Mouse (Mus musculus): ENCODE data around the gene Tat.

GRCm38 (mm10) chr8:110022081-110022480, 31.8 kb downstream of the Tat start:
- TF ChIP-seq EP300 (IDR thresholded peaks at IDR 0.05; ENCODE audit: low read length): no peak
- TF ChIP-seq CTCF (conservative IDR thresholded peaks at IDR 0.05 in 1 of 2, IDR thresholded peaks at IDR 0.05 in 1 of 2; ENCODE audit: low read depth in 2 of 2, low read length in 2 of 2): no peak
- TF ChIP-seq MEF2A (IDR thresholded peaks at IDR 0.05; ENCODE audit: borderline replicate concordance, low read depth, low read length): no peak
- TF ChIP-seq POLR2A (IDR thresholded peaks at IDR 0.05; ENCODE audit: low read depth, low read length): no peak
- no peak for TF ChIP-seq MAFK (IDR thresholded peaks at IDR 0.05; ENCODE audit: insufficient replicate concordance, low read length)
- no peak for TF ChIP-seq TCF12 (IDR thresholded peaks at IDR 0.05; ENCODE audit: low read depth, low read length)
- TF ChIP-seq UBTF (IDR thresholded peaks at IDR 0.05; ENCODE audit: low read depth, low read length): no peak
- no peak for TF ChIP-seq POLR2AphosphoS2 (IDR thresholded peaks at IDR 0.05; ENCODE audit: low read depth, low read length)
- no peak for TF ChIP-seq MAX (IDR thresholded peaks at IDR 0.05; ENCODE audit: low read length)
- TF ChIP-seq JUN (IDR thresholded peaks at IDR 0.05; ENCODE audit: insufficient read depth, low read depth, low read length): no peak
- TF ChIP-seq JUND (conservative IDR thresholded peaks at IDR 0.05; ENCODE audit: low read depth, low read length): no peak

All from CH12.LX (cell line).